Mouse (Mus musculus): ENCODE results near the gene Rassf3. TPM values are rescaled to one million over a fixed set of nuclear protein-coding genes. Genes with fewer than 3 reads are reported as not detected.

The Rassf3 gene
- polyA plus RNA-seq, 1 experiment = 2.0 TPM

- Histone ChIP-seq H3K27ac (ENCODE audit: control insufficient read depth, insufficient read depth, low read depth, low read length) (no peak overlapping the region), H3K4me3 (ENCODE audit: control insufficient read depth, low read depth, low read length) (no peak overlapping the region), H3K36me3 (ENCODE audit: control insufficient read depth, insufficient read depth, low read length) (no peaks in the 10 kb centered on the region), H3K4me1 (ENCODE audit: control insufficient read depth, insufficient read depth, low read length) (no peaks in the 10 kb centered on the region), H3K27me3 (ENCODE audit: control insufficient read depth, insufficient read depth, low read length) (no peaks in the 10 kb centered on the region)
- TF ChIP-seq CTCF (IDR thresholded peaks at IDR 0.05; ENCODE audit: control insufficient read depth, insufficient read depth, insufficient replicate concordance, low read depth, low read length) (no peak), POLR2A (IDR thresholded peaks at IDR 0.05; ENCODE audit: control insufficient read depth, low read depth, low read length) (no peak)
Measured at GRCm38 (mm10) chr10:121468261-121468660, 7.9 kb downstream of the Rassf3 start.

DNA sequence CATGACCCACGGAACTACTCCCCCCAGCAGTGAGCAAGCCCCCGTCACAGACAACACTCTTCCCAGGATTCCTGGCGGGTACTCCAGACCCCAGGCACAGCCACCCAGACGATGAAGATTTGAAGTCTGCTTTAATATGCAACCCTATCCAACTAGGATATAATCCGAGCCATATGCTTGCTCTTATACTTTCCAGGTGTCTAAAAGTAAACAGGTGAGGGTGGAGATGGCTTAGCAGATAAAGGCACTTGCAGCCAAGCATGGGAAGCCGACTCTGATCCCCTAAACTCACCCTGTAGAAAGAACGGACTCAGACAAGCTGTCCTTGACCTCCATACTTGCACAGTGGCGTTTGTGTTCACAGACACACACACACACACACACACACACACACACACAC, 8.4 kb downstream of the Rassf3 start:
- no peak overlapping the region for H3K27ac ChIP-seq (ENCODE audit: control insufficient read depth, insufficient read depth, low read depth, low read length)
- no peaks in the 10 kb centered on the region for H3K36me3 ChIP-seq (ENCODE audit: control insufficient read depth, insufficient read depth, low read length)
- TF ChIP-seq CTCF (IDR thresholded peaks at IDR 0.05; ENCODE audit: control insufficient read depth, insufficient read depth, insufficient replicate concordance, low read depth, low read length) = no peak
- TF ChIP-seq POLR2A (IDR thresholded peaks at IDR 0.05; ENCODE audit: control insufficient read depth, low read depth, low read length) = no peak
- H3K4me1 ChIP-seq (ENCODE audit: control insufficient read depth, insufficient read depth, low read length) = no peaks in the 10 kb centered on the region
- no peaks in the 10 kb centered on the region for H3K27me3 ChIP-seq (ENCODE audit: control insufficient read depth, insufficient read depth, low read length)
- H3K4me3 ChIP-seq (ENCODE audit: control insufficient read depth, low read depth, low read length) = no peak overlapping the region

- Histone ChIP-seq H3K4me3 (ENCODE audit: control insufficient read depth, low read depth, low read length) (no peak overlapping the region), H3K27me3 (ENCODE audit: control insufficient read depth, insufficient read depth, low read length) (no peaks in the 10 kb centered on the region), H3K4me1 (ENCODE audit: control insufficient read depth, insufficient read depth, low read length) (no peaks in the 10 kb centered on the region), H3K36me3 (ENCODE audit: control insufficient read depth, insufficient read depth, low read length) (no peaks in the 10 kb centered on the region), H3K27ac (ENCODE audit: control insufficient read depth, insufficient read depth, low read depth, low read length) (no peak overlapping the region)
- TF ChIP-seq CTCF (IDR thresholded peaks at IDR 0.05; ENCODE audit: control insufficient read depth, insufficient read depth, insufficient replicate concordance, low read depth, low read length) (no peak), POLR2A (IDR thresholded peaks at IDR 0.05; ENCODE audit: control insufficient read depth, low read depth, low read length) (no peak)
Measured at GRCm38 (mm10) chr10:121467016-121467415, 9.1 kb downstream of the Rassf3 start.

DNA sequence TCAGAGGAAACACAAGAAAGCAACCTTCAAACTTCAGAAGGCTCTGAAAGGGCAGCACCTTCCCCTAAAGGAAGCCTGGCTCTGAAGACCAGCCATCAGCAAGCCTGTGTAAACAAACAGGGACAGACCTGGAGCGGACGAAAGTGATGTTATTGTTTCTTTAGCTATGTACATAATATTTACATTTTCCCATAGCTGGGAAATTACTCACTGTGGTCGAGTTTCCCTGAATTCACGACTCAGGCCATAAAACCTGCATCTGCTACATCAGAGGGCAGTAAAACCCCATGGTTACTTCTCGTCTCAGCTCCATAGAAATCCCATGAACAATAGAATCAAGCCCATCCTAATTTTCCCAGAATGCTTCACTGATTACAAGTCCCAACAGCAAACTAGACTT, 11.1 kb downstream of the Rassf3 start:
- H3K27ac ChIP-seq (ENCODE audit: control insufficient read depth, insufficient read depth, low read depth, low read length) = no peak overlapping the region
- peaks cover 3% of the 10 kb centered on the region; the same call in 1 of the 2 replicates for H3K4me1 ChIP-seq (ENCODE audit: control insufficient read depth, insufficient read depth, low read length)
- no peaks in the 10 kb centered on the region for H3K27me3 ChIP-seq (ENCODE audit: control insufficient read depth, insufficient read depth, low read length)
- TF ChIP-seq CTCF (IDR thresholded peaks at IDR 0.05; ENCODE audit: control insufficient read depth, insufficient read depth, insufficient replicate concordance, low read depth, low read length) = no peak
- no peak for TF ChIP-seq POLR2A (IDR thresholded peaks at IDR 0.05; ENCODE audit: control insufficient read depth, low read depth, low read length)
- H3K4me3 ChIP-seq (ENCODE audit: control insufficient read depth, low read depth, low read length) = no peak overlapping the region
- H3K36me3 ChIP-seq (ENCODE audit: control insufficient read depth, insufficient read depth, low read length) = no peaks in the 10 kb centered on the region

DNA sequence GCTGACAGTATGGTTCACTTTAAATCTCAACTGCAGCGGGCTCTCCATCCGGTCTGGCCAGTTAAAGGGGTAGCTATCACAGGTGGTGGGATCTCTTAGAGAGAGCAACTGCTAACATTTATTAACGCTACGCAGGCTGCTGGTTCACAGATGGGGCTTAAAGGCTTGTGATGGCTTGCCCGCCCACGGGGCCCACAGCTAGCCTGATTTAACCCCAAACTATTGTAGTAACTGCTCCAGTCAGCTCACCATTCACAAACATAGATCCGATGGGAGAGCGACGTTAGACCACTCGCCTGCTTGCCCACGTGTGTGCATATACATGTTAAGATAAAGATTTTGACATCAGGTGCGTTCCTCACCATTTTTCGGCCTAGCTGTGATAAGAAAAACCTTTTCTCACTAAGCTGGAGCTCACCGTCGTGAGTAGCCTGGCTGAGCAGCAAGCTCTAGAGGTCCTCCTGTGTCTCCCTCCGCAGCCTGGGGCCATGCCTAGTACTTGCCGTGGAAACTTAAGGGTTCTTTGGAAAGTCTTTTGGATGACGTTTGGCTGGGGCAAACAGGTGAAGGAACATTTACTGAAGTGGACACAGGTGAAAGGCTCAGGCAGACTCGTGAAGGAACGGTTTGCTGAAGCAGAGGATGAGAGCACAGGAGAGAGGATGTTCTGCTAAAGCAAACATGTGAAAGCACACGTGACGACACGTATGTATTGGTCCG, 13.8 kb downstream of the Rassf3 start:
- H3K4me1 ChIP-seq (ENCODE audit: control insufficient read depth, insufficient read depth, low read length) = peaks cover 3% of the 10 kb centered on the region
- TF ChIP-seq CTCF (IDR thresholded peaks at IDR 0.05; ENCODE audit: control insufficient read depth, insufficient read depth, insufficient replicate concordance, low read depth, low read length) (no peak), POLR2A (IDR thresholded peaks at IDR 0.05; ENCODE audit: control insufficient read depth, low read depth, low read length) (no peak)
- no peaks in the 10 kb centered on the region for H3K36me3 ChIP-seq (ENCODE audit: control insufficient read depth, insufficient read depth, low read length)
- no peak overlapping the region for H3K27ac ChIP-seq (ENCODE audit: control insufficient read depth, insufficient read depth, low read depth, low read length)
- no peaks in the 10 kb centered on the region for H3K27me3 ChIP-seq (ENCODE audit: control insufficient read depth, insufficient read depth, low read length)
- no peak overlapping the region for H3K4me3 ChIP-seq (ENCODE audit: control insufficient read depth, low read depth, low read length)

DNA sequence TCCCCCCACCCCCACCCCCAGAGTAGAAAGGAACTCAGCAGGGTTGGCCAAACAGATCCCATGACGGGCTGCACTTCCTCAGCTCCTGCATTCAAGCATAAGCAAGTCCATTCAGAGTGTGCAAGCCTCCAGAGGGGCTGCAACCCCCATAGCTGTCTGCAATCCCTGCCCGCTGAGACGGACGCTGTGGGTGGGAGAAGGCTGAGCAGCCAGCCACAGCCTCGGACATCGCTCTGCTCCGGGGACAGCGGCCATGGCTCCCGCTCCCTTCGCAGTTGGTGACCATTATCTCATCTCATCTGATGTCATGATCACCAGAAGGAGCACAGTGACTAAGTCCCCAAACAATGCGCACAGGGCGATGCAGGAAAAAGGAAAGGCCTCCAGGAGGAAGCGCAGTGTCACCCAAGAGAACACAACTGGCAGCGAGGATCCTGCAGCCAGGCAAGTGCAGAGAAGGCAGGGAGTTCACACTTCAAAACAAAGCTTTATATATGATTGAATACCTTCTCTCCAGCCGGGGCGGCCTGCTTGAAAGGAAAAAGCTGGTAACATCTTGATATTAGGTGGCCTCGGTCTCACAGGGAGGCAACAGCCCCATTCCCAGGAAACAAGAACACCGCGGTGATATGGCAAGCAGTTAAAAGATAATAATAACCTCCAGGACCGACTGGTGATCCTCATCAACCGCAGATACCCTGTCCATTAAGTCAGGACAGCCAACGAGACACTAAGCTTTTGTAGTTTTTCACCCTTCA, 14.6 kb downstream of the Rassf3 start:
- Histone ChIP-seq H3K27ac (ENCODE audit: control insufficient read depth, insufficient read depth, low read depth, low read length) (peak overlapping the region; percentile 17; the same call in 1 of the 2 replicates), H3K4me1 (ENCODE audit: control insufficient read depth, insufficient read depth, low read length) (peaks cover 3% of the 10 kb centered on the region), H3K4me3 (ENCODE audit: control insufficient read depth, low read depth, low read length) (no peak overlapping the region), H3K27me3 (ENCODE audit: control insufficient read depth, insufficient read depth, low read length) (no peaks in the 10 kb centered on the region), H3K36me3 (ENCODE audit: control insufficient read depth, insufficient read depth, low read length) (no peaks in the 10 kb centered on the region)
- TF ChIP-seq CTCF (IDR thresholded peaks at IDR 0.05; ENCODE audit: control insufficient read depth, insufficient read depth, insufficient replicate concordance, low read depth, low read length) (no peak), POLR2A (IDR thresholded peaks at IDR 0.05; ENCODE audit: control insufficient read depth, low read depth, low read length) (no peak)

DNA sequence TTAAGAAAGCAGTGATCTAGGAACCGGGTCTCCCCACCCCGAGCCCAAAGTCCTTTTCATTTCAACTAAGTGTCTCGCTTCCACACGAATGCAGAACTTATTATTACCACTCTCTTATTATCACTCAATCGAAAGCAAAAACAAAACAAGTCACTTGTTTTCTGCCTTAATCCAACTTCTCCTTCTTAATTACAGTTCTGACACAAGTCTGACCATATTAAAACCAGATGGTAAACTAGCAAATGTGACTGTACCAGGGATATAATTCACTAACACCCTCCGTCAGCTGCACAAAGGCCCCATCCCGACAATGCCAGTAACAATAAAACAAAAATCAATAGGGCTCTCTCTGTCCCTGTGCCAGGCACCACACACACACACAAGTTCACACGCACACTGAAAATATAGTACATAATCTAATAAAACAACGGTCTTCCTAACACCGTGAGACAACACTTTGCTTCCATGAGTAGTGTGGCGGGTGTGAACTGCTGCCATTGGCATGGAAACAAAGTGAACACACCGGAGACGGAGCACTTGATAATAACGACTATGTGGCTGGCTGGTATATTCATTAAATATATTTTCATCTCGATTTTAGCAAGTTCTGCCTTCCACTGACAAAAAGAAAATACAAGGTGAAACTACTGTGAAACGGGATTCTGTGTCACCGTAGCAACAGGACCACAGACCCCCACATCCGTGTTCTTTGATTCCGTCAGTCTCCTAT, 16.9 kb downstream of the Rassf3 start:
- Histone ChIP-seq H3K4me1 (ENCODE audit: control insufficient read depth, insufficient read depth, low read length) (peaks cover 3% of the 10 kb centered on the region), H3K36me3 (ENCODE audit: control insufficient read depth, insufficient read depth, low read length) (no peaks in the 10 kb centered on the region), H3K27me3 (ENCODE audit: control insufficient read depth, insufficient read depth, low read length) (no peaks in the 10 kb centered on the region), H3K27ac (ENCODE audit: control insufficient read depth, insufficient read depth, low read depth, low read length) (no peak overlapping the region), H3K4me3 (ENCODE audit: control insufficient read depth, low read depth, low read length) (no peak overlapping the region)
- no peak for TF ChIP-seq CTCF (IDR thresholded peaks at IDR 0.05; ENCODE audit: control insufficient read depth, insufficient read depth, insufficient replicate concordance, low read depth, low read length)
- no peak for TF ChIP-seq POLR2A (IDR thresholded peaks at IDR 0.05; ENCODE audit: control insufficient read depth, low read depth, low read length)
